Mouse (Mus musculus) small intestine, adult 2 months (tissue): ENCODE measurements around the gene Miip.

Source experiments
- CTCF ChIP-seq: fragments of 200-500 bp; IDR thresholded peaks from 2 replicates; pipeline ENCODE4 v1.5.1; 2012; ENCODE audit warnings: low read depth, mild to moderate bottlenecking, control low read depth, inconsistent platforms, low read length, moderate library complexity, mixed read lengths; ENCODE audit not compliant: insufficient replicate concordance, insufficient read length; ENCODE audit errors: extremely low read depth
- POLR2A ChIP-seq: fragments of 200-500 bp; IDR thresholded peaks from 2 replicates; pipeline ENCODE4 v1.6.1; 2012; ENCODE audit warnings: low read depth, mild to moderate bottlenecking, control low read depth, inconsistent platforms, low read length, moderate library complexity

DNA sequence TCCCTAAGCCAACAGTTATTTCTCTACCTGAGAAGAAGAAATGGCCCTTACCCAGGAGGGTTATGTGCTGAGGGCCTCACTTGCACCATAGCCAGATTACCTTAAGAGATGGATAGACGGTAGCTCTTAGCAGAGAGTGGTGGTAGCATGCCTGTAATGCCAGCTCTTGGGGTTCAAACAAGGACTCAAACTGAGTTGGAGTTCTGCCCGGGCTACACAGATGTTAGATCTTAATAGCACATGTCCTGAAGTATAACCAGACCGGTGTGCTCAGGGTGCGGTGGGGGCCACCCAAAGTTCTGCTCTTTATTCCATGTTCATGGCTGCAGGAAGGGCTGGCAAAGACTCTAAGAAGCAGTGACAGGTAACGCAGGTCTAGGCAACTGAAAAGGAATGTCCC is 40.9 kb upstream of the Miip start:
- TF ChIP-seq CTCF (no peak), POLR2A (no peak)
